Mouse (Mus musculus): ENCODE results near the gene Nwd2.

GRCm38 (mm10) chr5:63812509-63812865 is 163.6 kb downstream of the Nwd2 start:
- TF ChIP-seq POLR2A (IDR thresholded peaks at IDR 0.05; ENCODE audit: extremely low read depth, insufficient read depth, low read length) (no peak), CTCF (IDR thresholded peaks at IDR 0.05; ENCODE audit: extremely low read depth, insufficient read depth, low read length) (no peak)

All from cortical plate, adult 2 months (tissue).